Mouse (Mus musculus): ENCODE measurements around the gene Mars2.

Mars2 gene

DNA sequence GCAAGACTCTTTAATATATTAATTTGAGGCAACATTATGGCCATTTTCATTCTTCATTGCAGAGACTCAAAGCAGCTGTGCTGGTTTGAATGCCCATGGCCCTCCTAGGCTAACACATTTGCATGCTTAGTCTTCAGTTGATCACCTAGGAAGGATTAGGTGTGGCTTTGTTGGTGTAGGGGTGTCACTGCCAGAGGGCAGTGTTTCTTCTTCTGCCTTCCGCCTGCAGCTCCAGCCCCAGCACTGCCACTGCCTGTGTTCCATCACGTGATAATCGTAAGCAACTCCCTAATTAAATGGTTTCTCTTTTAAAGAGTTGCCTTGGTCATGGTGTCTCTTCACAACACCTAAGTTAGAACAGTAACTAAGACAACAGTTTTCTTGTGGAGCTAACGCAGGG, 24.2 kb upstream of the Mars2 start:
- ChIA-PET POLR2A (interaction anchor here (0.6 to 2.0 kb wide), 15 partner anchors 9 to 83 kb away, joined by 3 to 10 read pairs (median 4); partner anchors contain the start of gene Rftn2 (in 1 of the 4)), CTCF (interaction anchor here (0.6 to 2.2 kb wide), 14 partner anchors 10 to 151 kb away, joined by 3 to 11 read pairs (median 4); partner anchors contain the start of genes Boll (in 1 of the 4) and Rftn2 (in 1 of the 4))

DNA sequence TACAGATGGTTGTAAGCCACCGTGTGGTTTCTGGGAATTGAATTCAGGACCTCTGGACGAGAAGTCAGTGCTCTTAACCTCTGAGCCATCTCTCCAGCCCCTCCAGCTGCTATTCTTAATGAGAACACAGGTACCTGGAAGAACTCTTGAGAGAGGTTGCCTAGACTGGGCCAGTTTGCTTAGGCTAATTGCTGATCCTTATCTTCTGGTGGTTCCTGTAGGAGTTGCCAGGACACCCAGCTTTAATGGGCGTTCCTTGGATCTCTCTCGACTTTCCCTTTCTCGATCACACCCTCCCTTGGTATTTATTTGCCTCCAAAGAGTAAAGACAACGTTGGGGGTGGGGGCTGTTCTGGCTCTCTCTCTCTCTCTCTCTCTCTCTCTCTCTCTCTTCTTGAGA, 23.5 kb upstream of the Mars2 start:
- ChIA-PET CTCF (interaction anchor here (0.5 to 2.2 kb wide), 16 partner anchors 11 to 151 kb away, joined by 3 to 11 read pairs (median 4); partner anchors contain the start of genes Rftn2 (in 2 of the 4) and Boll (in 1 of the 4)), POLR2A (interaction anchor here (0.6 to 2.0 kb wide), 16 partner anchors 9 to 110 kb away, joined by 3 to 10 read pairs (median 4); partner anchors contain the start of genes Mars2 (in 1 of the 4) and Rftn2 (in 1 of the 4))

DNA sequence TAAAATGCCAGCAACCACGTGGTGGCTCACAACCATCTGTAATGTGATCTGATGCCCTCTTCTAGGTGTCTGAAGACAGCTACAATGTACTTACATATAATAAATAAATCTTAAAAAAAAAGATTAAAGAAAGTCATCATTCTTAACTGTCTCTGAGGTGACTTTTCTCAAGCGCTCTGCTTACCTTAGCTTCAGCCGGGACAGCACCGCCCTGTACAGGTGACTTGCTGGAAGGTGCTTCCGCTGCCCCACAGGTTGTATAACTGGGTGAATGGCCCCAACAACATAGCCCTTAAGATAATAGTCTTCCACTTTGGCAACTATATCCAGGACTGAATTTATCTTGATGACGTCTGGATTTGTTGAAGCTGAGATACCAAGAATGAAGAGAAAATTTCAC, 23.0 kb upstream of the Mars2 start:
- CTCF ChIA-PET = interaction anchor here in 3 of 4 experiments (1.2 to 2.2 kb wide), 9 partner anchors 11 to 150 kb away, joined by 3 to 11 read pairs (median 4); partner anchors contain the start of genes Boll (in 1 of the 3) and Rftn2 (in 1 of the 3)
- POLR2A ChIA-PET = interaction anchor here in 3 of 4 experiments (0.6 to 2.0 kb wide), 9 partner anchors 10 to 111 kb away, joined by 3 to 10 read pairs (median 3); partner anchors contain the start of gene Mars2 (in 2 of the 3)

DNA sequence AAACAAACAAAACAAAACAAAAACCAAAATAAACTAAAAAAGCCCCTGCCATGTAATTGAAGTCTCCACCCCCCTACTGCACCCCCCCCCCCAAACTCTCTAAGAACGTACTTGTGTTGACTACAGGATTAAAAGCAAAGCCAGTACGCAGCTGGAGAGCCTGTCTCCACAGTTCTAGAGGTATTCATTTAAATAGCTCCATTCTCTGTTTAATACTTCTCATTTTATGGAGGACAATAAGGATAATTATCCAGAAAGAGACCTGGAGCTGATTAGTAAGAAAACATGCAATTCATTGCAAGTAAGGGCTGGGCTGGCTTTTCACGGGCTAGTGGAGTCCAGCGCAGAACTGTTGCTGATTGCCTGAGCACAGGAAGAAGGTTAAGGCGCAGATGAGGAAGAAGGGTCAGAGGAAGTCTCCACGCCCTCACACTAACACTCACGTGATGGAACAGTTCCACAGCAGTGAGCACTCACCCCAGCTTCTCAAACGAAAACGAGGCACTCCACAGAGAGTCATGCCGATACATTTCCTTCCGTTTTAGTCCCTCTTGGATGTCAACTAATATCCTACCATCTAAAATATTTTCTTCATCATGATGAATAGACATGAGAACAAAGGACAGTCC, 21.7 kb upstream of the Mars2 start:
- POLR2A ChIA-PET = interaction anchor here in 3 of 4 experiments (0.7 to 2.5 kb wide), 6 partner anchors 10 to 24 kb away, joined by 3 to 8 read pairs (median 4); partner anchors contain the start of gene Mars2 (in 1 of the 3)
- CTCF ChIA-PET = interaction anchor here in 1 of 4 experiments (0.6 kb wide), 1 partner anchor 18 kb away, joined by 4 read pairs; no protein-coding TSS in a partner anchor

DNA sequence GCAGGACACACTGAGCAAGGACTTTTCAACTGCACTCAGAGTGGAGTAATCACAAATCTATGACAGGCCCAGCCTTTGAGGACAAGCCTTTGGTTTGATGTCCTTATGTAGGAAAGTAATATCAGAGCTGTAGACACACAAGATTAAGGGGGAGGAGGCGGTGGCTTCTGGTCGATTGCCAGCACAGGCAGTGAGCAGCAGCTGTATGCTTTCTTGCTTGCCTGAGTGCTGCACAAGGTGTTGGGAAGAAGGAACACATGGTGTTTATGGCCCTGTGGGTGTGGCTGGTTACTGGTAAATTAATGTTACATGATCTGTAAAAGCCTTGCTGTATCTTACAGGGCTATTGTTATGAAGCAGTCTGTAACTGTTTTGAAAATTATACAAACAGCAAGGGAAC, 19.8 kb upstream of the Mars2 start:
- POLR2A ChIA-PET = interaction anchor here in 1 of 4 experiments (1.5 to 2.5 kb wide), 3 partner anchors 14 to 23 kb away, joined by 4 to 7 read pairs (median 5); no protein-coding TSS in a partner anchor
- CTCF ChIA-PET = no interaction called here

DNA sequence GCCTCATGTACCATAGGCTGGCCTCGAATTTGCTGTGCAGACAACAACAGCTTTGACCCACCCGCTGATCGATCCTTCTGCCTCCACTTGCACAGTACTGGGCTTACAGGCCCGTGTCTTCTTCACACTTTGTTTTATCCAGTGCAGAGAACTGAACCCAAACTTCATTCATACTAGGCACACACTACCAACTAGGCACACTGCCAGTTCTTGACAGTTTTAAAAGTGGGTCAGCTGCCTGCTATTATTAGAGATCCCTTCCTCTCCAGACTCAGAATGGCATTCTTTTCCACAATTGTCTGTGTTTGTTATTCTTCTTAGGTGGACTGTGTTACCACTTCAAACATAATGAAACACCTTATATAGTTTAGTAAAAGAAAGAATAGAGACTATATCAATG, 15.6 kb upstream of the Mars2 start:
- POLR2A ChIA-PET = interaction anchor here in 2 of 4 experiments (0.6 to 1.4 kb wide), 4 partner anchors 15 to 148 kb away, joined by 3 to 4 read pairs (median 3); partner anchors contain the start of gene Mars2 (in 1 of the 2)

DNA sequence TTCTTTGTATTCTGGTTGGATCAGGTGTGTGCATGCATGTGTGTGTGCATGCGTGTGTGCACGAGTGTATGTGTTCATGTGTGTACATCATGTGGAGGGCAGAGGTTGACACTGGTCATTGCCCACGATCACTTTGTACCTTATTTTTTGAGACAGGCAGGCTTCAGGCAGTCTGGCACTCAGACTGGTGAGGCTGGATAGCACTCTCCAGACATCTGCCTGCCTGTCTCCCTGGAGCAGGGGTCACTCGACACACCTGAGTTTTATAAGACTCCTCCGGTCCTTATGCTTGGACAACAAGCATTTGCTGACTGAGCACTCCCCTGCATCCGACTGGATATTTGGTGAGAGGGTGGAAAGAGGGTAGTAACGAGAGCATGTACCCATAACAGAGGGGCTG, 14.0 kb upstream of the Mars2 start:
- ChIA-PET POLR2A (no interaction called here), CTCF (interaction anchor here in 1 of 4 experiments (0.7 kb wide), 1 partner anchor 17 kb away, joined by 3 read pairs; no protein-coding TSS in a partner anchor)

More for the DNA sequence above, 15.6 kb upstream of the Mars2 start:
- CTCF ChIA-PET = interaction anchor here in 1 of 4 experiments (0.7 kb wide), 1 partner anchor 18 kb away, joined by 4 read pairs; no protein-coding TSS in a partner anchor

DNA sequence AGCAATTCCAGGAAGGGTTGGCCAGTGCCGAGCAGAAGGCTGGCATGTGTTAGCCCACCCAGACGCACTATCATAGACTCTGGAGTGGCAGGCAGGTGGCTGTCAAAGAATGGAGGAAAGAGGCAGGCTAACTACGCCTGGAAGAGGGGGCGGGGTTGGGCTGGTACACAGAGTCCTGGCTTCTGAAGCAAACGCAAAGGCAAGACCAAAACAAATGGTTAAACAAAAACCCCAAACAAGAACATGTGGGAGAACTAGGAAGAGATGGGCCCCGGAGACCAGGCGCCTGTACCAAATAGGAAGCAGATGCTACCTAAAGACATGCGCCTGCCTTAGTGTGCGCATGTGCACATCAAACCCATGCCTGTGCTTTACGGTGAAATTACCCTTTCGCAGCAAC, 12.9 kb upstream of the Mars2 start:
- POLR2A ChIA-PET = interaction anchor here in 2 of 4 experiments (0.6 to 1.6 kb wide), 4 partner anchors 10 to 25 kb away, joined by 3 to 5 read pairs (median 4); no protein-coding TSS in a partner anchor
- CTCF ChIA-PET = no interaction called here

DNA sequence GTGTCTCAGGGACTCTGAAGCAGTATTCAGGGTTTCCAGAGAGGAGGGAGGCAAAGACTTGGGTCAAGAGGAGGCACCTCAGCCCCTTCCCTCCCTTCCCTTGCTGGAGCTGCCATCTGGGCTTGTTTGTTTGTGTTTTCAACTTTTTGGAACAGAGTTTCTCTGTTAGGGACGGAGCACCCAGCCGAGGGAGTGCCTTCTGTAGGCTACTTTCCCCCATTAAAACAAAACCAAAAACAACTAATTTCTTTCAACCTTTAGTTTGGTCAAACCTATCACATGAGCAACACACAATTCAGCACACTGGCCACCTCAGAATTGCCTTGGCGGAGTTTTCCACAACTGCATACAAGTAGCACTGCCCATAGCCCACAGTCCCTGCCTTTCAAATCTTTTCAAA, 11.6 kb upstream of the Mars2 start:
- ChIA-PET CTCF (interaction anchor here in 3 of 4 experiments (0.6 to 0.9 kb wide), 4 partner anchors 14 to 165 kb away, joined by 3 to 4 read pairs (median 3); no protein-coding TSS in a partner anchor), POLR2A (interaction anchor here in 2 of 4 experiments (0.8 to 1.5 kb wide), 9 partner anchors 9 to 54 kb away, joined by 3 to 6 read pairs (median 4); partner anchors contain the start of gene Mars2 (in 1 of the 2))

DNA sequence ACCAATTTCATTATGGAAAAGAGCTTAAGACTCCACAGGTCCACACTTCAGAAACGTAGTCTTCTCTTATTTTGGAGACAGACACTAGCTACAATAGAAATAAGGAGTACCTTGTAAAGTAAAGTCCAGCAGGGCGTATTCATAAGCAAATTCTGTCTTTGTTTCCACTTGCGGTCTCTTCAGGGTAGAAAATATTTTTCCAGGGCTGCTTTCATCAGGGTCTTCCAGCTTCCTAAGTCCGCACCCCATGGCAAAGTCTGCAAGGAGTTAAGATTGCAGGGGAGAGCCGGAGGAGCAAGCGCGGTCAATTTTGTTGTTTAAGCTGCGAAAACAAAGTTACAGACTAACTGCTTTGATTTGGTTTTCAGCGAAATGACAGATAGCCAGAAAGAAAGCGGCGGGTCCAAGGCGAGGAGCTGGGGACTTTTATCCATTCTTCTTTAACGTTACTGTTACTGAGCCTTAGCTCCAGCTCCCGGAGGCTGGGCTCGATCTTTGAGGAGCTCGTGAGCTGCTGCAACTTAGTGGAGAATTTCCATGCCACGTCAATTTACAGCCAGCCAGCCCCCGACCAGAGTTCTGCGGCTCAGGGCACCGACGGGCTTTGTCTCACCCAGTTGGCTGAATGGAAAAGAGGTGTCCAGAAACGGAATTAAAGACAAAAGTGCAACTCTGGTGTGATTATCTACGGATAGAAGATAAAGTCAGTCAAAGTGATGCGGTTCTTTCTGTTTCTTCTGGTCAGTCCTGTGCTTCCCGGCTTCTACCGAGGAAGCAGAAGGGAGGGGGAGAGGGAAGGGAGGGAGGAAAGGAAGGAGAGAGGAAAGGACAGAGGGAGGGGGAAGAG, 10.7 kb upstream of the Mars2 start, which contains the start of gene Rftn2:
Gene Rftn2, minus strand, starts transcription at position 772 of the 847 bp plus-strand sequence.
- ChIA-PET POLR2A (interaction anchor here in 3 of 4 experiments (0.7 to 1.5 kb wide), 11 partner anchors 9 to 54 kb away, joined by 3 to 6 read pairs (median 4); partner anchors contain the start of gene Mars2 (in 1 of the 3)), CTCF (interaction anchor here (0.6 to 1.1 kb wide), 9 partner anchors 9 to 166 kb away, joined by 3 to 5 read pairs (median 3); no protein-coding TSS in a partner anchor)

DNA sequence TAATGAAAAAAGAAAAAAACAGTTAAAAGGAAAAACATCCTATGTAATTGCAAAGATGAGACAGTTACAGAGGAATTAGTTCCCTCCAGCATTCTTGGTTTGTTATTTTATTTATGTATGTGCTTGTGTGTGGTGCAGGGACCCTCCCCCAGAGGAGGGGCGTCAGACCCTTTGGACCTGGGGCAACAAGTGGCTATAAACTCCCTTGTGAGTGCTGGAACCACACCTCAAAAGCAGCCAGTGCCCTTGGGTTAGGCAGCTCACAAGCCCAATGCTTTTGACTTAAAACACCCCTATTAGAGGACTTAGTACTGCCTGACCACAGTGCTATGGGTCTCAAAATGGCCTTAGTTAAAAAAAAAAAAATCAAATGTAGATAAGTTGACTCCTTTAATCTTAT, 9.6 kb upstream of the Mars2 start:
- ChIA-PET CTCF (interaction anchor here in 1 of 4 experiments (0.6 kb wide), 1 partner anchor 13 kb away, joined by 3 read pairs; no protein-coding TSS in a partner anchor), POLR2A (interaction anchor here in 2 of 4 experiments (0.7 to 1.2 kb wide), 5 partner anchors 12 to 687 kb away, joined by 3 to 6 read pairs (median 4); no protein-coding TSS in a partner anchor)

DNA sequence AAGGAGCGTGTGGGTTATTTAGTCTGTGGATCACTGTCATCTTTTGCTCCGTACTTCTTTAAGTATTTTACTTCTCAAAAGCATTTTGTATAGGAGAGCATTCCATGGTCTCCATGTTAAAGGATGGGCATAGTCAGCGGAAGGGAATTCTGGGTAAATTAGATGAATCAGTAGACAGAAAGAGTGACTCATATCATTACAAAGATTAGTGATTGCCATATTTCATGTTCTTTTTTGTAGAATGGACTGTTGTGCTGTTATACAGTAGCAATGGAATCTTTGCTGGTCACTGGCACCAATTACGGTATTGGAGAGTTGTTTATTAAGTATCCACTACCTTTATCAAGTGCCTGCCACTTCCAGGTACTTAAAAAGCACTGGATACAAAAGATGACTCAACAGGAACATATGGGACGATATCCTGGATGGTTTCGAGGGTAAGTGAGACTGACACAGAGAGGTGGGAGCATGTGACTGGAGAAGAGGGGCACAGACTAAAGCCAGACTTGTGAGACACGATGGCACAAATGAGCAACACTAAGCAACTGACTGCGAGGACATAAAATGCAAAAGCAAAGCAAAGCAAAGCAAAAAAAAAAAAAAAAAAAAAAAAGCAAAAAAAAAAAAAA, 8.6 kb upstream of the Mars2 start:
- ChIA-PET POLR2A (interaction anchor here in 1 of 4 experiments (0.6 kb wide), 1 partner anchor 26 kb away, joined by 3 read pairs; no protein-coding TSS in a partner anchor), CTCF (interaction anchor here in 3 of 4 experiments (0.5 to 1.5 kb wide), 7 partner anchors 11 to 1604 kb away, joined by 3 to 9 read pairs (median 5); no protein-coding TSS in a partner anchor)

DNA sequence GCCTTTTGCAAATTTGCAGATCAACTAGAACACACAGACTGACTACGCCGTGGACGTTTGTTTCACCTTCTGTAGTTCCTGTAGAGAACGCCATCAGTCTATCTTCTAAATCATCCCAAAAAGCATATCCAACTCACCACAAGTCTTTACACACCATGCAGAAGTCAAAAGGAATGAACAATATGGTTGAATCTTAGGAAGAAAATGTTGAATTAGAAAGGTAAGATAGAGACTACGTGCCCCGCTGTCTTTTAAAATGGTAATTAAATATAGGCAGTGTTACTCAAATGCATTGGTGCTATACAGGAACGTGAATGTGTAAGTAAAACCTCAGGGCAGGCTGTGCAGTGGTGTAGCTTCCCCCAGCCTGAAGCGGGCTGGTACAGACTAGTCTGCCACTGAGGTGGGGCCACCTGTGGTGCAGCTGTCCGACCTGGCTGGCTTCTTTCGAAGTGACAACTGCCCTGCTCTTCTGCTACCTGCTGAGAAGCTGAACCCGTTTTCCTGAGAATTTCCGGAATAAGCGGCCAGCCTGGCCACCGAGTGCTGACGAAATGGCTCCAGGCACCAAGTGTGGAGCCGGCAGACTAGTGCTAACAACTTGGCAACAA, 2.0 kb upstream of the Mars2 start:
- POLR2A ChIA-PET = interaction anchor here in 3 of 4 experiments (0.6 to 2.9 kb wide), 11 partner anchors 9 to 44 kb away, joined by 3 to 16 read pairs (median 4); no protein-coding TSS in a partner anchor
- CTCF ChIA-PET = interaction anchor here (0.5 to 1.9 kb wide), 5 partner anchors 9 to 171 kb away, joined by 4 to 7 read pairs (median 6); partner anchors contain the start of genes Plcl1 (in 1 of the 4) and Rftn2 (in 1 of the 4)

DNA sequence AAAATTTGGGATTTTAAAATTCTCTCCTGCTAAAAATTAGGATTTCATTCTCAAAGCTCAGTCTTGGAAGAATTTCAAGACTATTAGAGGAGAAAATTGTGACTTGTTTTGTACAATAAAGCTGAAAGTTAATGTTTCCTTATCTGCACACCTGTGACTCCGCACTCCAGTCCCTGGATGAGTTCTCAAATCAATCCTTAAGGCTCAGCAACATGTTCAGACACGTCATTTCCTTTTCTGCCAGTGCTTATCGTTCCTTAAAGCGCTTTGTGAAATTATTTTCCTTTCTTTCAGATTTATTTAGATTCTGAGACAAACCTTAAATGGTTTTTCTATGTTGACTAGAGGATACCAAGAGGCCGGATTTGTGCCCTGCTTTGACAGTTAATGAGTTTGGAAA, 490 bp upstream of the Mars2 start:
- CTCF ChIA-PET = interaction anchor here in 1 of 4 experiments (0.6 to 2.3 kb wide), 4 partner anchors 43 to 135 kb away, joined by 3 to 10 read pairs (median 4); no protein-coding TSS in a partner anchor
- POLR2A ChIA-PET = interaction anchor here (0.5 to 2.9 kb wide), 19 partner anchors 11 to 148 kb away, joined by 3 to 16 read pairs (median 4); partner anchors contain the start of genes Hspd1 (in 1 of the 4) and Hspe1 (in 1 of the 4)

DNA sequence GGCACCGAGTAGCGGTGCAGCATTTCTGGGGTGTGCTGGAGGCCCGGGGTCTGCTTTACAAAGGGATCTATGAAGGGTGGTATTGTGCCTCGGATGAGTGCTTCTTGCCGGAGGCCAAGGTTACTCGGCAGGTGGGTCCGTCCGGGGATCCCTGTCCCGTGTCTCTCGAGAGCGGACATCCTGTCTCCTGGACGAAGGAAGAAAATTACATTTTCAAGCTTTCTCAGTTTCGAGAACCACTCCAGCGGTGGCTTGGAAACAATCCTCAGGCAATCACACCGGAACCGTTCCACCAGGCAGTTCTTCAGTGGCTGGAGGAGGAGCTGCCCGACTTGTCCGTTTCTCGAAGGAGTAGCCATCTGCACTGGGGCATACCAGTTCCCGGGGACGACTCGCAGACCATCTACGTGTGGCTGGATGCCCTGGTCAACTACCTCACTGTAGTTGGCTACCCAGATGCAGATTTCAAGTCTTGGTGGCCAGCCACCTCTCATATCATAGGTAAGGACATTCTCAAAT, 725 bp downstream of the Mars2 start:
- POLR2A ChIA-PET = interaction anchor here in 3 of 4 experiments (0.6 to 3.8 kb wide), 13 partner anchors 17 to 150 kb away, joined by 3 to 17 read pairs (median 3); partner anchors contain the start of genes Hspd1 (in 1 of the 3) and Hspe1 (in 1 of the 3)
- CTCF ChIA-PET = interaction anchor here in 2 of 4 experiments (1.2 to 2.3 kb wide), 2 partner anchors 28 to 45 kb away, joined by 3 to 10 read pairs; no protein-coding TSS in a partner anchor

DNA sequence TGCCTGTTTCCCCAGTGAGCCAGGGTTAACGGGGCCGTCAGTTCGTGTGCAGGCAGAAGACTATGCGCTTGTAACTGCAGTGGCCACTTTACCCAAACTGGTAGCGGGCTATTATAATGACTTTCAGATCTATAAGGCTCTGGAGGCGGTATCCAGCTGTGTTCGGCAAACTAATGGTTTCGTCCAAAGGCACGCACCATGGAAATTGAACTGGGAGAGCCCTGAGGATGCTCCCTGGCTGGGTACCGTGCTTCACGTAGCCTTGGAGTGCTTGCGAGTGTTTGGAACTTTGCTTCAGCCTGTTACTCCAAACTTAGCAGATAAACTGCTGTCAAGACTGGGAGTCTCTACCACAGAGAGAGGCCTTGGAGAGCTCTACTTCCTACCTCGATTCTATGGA, 1.5 kb downstream of the Mars2 start:
- CTCF ChIA-PET = interaction anchor here (0.6 to 2.3 kb wide), 9 partner anchors 25 to 125 kb away, joined by 3 to 16 read pairs (median 6); partner anchors contain the start of gene Boll (in 1 of the 4)
- POLR2A ChIA-PET = interaction anchor here in 3 of 4 experiments (0.6 to 3.8 kb wide), 6 partner anchors 26 to 151 kb away, joined by 3 to 17 read pairs (median 4); partner anchors contain the start of genes Hspd1 (in 1 of the 3) and Hspe1 (in 1 of the 3)
